Mouse (Mus musculus): ENCODE results near the gene Dctn2. TPM values are rescaled to one million over a fixed set of nuclear protein-coding genes. Genes with fewer than 3 reads are reported as not detected.
A peak's percentile ranks its signal among the peaks of the same experiment; 100 is the strongest.
"Not testable (repeated sequence)": the region's sequence is repeated elsewhere in the genome, so short reads cannot be mapped to it uniquely, and the experiment has no call there.

Dctn2 gene
- total RNA-seq, 2 experiments from 2014 or later: 271 to 276 TPM

- DNase-seq (ENCODE audit: extremely low spot score in 1 of 2, low spot score in 1 of 2): no peak
Observed at GRCm38 (mm10) chr10:127310523-127311475, 44.6 kb downstream of the Dctn2 start.

DNA sequence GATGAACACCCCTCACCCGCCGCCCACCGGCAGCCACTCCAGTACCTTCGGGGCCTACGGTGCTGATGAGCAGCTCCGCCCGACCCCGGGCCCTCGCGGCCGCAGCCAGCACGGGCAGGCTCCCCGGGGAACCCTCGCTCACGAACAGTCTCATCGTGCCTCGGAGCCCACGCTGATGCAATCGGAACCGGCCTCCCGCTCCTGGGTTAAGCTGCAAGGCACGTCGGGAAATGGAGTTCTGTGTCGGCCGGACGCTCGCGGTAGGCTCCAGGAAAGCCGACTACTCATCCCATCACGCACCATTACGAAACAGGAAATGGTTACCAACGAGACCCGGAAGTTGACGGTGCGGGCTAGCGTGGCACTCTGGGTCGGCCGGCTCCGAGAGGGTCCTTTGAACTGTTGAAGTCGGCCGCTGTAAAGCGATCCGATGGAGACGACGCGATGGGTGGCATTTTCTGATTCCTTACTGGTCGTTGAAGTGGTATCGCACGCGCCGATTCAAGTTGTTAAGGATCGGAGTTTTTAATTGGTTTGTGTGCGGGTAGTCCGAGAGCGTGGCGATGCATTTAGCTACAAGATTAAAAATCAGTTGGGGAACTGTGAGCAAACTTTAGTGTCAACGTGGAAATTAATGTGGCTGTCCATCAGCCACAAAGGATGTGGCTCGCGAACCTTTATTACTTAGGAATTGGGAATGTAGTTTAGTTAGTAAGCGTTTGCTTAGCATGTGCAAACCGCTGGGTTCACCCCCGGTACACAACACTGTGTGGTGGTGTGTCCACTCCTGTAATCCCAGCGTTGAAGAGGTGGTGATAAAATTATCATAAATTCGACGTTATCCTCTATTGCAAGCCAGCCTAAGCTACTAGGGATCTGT, 45.5 kb downstream of the Dctn2 start, which contains the start of gene Mars:
TSS of gene Mars (minus strand) at position 311 of the 880 bp plus-strand sequence.
- DNase-seq (ENCODE audit: extremely low spot score in 1 of 2, low spot score in 1 of 2): peak; percentile 81 to 84

DNA sequence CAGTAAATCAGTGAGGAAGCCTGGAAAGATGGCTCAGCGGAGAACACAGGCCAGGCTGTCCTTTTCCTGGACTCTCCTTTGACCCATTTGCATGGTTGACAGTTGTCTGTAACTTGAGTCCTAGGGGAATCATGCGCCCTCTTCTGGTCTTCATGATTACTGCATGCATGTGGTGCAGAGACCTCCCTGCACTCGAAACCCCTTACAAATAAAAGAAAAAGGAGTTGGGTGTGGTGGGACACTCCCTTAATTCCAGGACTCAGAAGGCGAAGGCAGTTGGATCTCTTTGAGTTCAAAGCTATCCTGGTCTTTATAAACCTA, 46.1 kb downstream of the Dctn2 start:
- peak; percentile 51 to 85 for DNase-seq (ENCODE audit: extremely low spot score in 1 of 2, low spot score in 1 of 2)

DNA sequence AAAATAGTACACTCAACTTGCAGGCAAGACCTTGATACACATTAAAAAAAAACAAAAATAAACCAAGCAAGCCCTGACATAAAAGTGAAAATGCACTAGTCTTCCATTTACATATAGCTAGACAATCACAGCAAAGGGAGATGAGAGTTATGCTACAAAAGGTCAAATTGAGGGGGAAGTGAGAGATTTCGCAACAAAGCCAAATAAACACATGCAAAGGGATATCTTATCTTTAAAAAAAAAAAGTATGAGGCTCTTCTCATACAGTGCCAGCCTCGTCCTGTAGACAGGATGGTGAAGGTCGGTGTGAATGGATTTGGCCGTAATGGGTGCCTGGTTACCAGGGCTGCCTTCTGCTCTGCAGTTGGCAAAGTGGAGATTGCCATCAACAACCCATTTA, 46.7 kb downstream of the Dctn2 start:
- no peak for DNase-seq (ENCODE audit: extremely low spot score in 1 of 2, low spot score in 1 of 2)

DNA sequence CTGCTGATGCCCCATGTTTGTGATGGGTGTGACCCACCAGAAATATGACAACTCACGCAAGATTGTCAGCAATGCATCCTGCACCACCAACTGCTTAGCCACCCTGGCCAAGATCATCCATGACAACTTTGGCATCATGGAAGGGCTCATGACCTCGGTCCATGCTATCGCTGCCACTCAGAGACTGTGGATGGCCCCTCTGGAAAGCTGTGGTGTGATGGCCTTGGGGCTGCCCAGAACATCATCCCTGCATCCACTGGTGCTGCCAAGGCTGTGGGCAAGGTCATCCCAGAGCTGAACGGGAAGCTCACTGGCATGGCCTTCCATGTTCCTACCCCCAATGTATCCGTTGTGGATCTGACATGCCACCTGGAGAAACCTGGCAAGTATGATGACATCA, 47.3 kb downstream of the Dctn2 start:
- DNase-seq (ENCODE audit: extremely low spot score in 1 of 2, low spot score in 1 of 2): not testable (repeated sequence)

GRCm38 (mm10) chr10:127314950-127315349, 48.8 kb downstream of the Dctn2 start:
- not testable (repeated sequence) for DNase-seq (ENCODE audit: extremely low spot score in 1 of 2, low spot score in 1 of 2)

GRCm38 (mm10) chr10:127317277-127317676, 51.1 kb downstream of the Dctn2 start:
- DNase-seq (ENCODE audit: extremely low spot score in 1 of 2, low spot score in 1 of 2): no peak

GRCm38 (mm10) chr10:127318009-127318408, 51.8 kb downstream of the Dctn2 start:
- no peak for DNase-seq (ENCODE audit: extremely low spot score in 1 of 2, low spot score in 1 of 2)

GRCm38 (mm10) chr10:127319969-127320368, 53.8 kb downstream of the Dctn2 start:
- no peak for DNase-seq (ENCODE audit: extremely low spot score in 1 of 2, low spot score in 1 of 2)

DNA sequence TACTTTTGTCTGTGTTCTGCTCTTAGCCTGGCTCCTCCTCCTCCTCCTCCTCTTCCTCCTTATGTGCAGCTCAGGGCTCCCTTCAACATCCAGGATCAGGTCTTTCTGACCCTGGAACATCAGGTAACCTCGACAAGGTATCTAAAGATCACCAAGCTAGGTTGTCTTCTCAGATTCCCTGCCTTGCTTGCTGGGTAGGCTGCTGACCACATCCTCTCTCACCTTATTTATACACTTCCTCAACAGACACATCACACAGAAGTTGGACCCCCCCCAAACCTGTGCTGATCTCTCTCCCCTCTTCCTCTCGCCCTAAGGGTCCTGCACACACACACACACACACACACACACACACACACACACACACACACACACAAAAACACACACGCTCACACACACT, 55.5 kb downstream of the Dctn2 start, which contains the start of gene Arhgap9:
TSS of gene Arhgap9 (plus strand) at position 344 of the 400 bp plus-strand sequence.
- no peak for DNase-seq (ENCODE audit: extremely low spot score in 1 of 2, low spot score in 1 of 2)

- DNase-seq (ENCODE audit: extremely low spot score in 1 of 2, low spot score in 1 of 2): no peak
Observed at GRCm38 (mm10) chr10:127322178-127322577, 56.0 kb downstream of the Dctn2 start.

DNA sequence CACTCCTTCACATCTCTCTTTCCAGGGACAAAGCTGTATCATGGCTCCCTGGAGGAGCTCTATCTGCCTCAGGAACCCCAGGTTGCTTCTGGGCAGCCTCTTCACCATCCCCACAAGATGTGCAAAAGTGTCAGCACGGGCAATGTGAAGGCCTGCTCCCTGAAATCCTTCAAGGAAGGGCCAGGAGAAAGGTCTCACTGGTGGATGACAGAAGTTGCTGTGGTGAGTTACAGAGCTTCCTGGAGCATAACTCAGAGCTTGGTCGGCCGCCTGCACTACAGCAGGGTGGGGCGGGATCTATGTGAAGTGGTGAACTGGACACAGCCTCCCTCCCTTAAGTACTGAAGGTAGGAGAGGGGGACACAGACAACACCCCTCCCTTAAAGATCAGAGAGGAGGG, 56.5 kb downstream of the Dctn2 start:
- DNase-seq (ENCODE audit: extremely low spot score in 1 of 2, low spot score in 1 of 2): no peak

GRCm38 (mm10) chr10:127323131-127323855, 57.1 kb downstream of the Dctn2 start:
- DNase-seq (ENCODE audit: extremely low spot score in 1 of 2, low spot score in 1 of 2): no peak

DNA sequence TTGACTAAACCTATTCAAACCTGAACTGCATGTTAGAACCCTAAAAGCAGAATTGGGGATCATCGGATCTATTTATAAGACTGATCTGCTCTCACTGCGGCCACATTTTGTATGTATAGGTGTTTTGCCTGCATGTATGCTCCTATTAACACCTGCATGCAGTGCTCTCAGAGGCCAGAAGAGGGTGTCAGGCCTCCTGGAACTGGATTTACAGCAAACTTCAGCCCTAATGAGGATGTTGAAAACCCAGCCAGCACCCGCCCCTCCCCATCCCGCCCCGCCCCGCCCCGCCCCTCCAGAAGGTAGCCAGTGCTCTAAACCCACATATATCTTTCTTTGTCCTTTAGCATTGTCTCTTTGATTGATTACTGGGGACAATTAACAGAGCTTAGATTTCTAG, 58.3 kb downstream of the Dctn2 start:
- DNase-seq (ENCODE audit: extremely low spot score in 1 of 2, low spot score in 1 of 2): no peak

- DNase-seq (ENCODE audit: extremely low spot score in 1 of 2, low spot score in 1 of 2): no peak
Observed at GRCm38 (mm10) chr10:127325454-127326016, 59.4 kb downstream of the Dctn2 start.

GRCm38 (mm10) chr10:127326017-127326801, 60.0 kb downstream of the Dctn2 start:
- DNase-seq (ENCODE audit: extremely low spot score in 1 of 2, low spot score in 1 of 2): no peak

GRCm38 (mm10) chr10:127326828-127327227, 60.7 kb downstream of the Dctn2 start:
- no peak for DNase-seq (ENCODE audit: extremely low spot score in 1 of 2, low spot score in 1 of 2)

- no peak for DNase-seq (ENCODE audit: extremely low spot score in 1 of 2, low spot score in 1 of 2)
Observed at GRCm38 (mm10) chr10:127327461-127328145, 61.4 kb downstream of the Dctn2 start.

DNA sequence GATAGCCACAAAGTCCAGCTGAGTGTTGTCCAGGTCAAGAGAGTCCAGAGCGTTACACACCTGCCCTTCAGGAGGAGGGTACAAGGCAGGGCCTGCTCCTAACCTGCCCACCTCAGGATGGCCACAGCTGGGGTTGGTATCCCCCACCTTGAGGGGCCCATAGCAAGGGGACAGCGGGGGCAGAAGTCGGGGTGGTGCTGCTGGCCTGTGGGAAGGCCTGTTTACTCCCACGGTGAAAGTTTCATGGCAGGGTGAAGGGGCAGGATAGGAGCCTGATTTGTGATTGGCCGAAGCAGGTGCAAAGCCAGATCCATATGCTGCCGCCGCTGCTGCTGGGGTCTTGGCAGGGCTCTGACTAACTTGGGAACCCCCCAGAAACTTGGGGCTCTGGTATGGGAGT, 64.0 kb downstream of the Dctn2 start:
- no peak for DNase-seq (ENCODE audit: extremely low spot score in 1 of 2, low spot score in 1 of 2)
